Mouse (Mus musculus): ENCODE data around the gene Mapk6. TPM values are rescaled to one million over a fixed set of nuclear protein-coding genes. Genes with fewer than 3 reads are reported as not detected.

Gene Mapk6
- polyA plus RNA-seq, 1 experiment from 2014 or later: 36.5 TPM

DNA sequence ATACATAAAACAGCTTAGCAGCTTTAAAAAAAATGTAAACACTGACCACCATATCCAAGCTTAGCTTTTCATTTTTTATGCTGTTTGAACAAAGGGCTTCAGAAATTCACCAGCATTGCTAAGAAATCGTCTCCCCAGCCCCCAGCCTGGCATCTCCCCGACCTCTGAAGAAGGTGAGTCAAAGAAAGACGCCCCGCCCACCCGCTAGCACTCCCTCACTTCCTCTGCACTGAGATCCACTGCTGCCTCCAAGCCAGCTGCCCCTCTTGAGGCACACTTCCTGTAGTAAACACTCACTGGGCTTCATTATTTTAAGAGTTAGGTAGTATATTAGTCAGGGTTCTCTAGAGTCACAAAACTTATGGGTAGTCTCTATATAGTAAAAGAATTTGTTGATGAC is 4.4 kb upstream of the Mapk6 start:
- Histone ChIP-seq H3K4me1 (peaks cover 27% of the 10 kb centered on the region), H3K27ac (no peak overlapping the region), H3K4me3 (no peak overlapping the region), H3K4me2 (no peak overlapping the region), H3K9me3 (replicated peaks) (no peaks in the 10 kb centered on the region), H3K27me3 (replicated peaks) (0 out of 2 replicates have a peak, but pooled peaks cover 3% of the 10 kb centered on the region), H3K9ac (no peak overlapping the region), H3K36me3 (no peaks in the 10 kb centered on the region)
- WGBS (ENCODE audit: insufficient replicate concordance): 7% methylated on average over 5 of the region's 5 CpGs
- ATAC-seq: no peak

- Histone ChIP-seq H3K27me3 (replicated peaks) (0 out of 2 replicates have a peak, but pooled peaks cover 3% of the 10 kb centered on the region), H3K4me1 (peaks cover 33% of the 10 kb centered on the region), H3K4me2 (no peak overlapping the region), H3K4me3 (no peak overlapping the region), H3K27ac (no peak overlapping the region), H3K9ac (no peak overlapping the region), H3K9me3 (replicated peaks) (no peaks in the 10 kb centered on the region), H3K36me3 (no peaks in the 10 kb centered on the region)
- 49% methylated on average over 5 of the region's 5 CpGs for WGBS (ENCODE audit: insufficient replicate concordance)
- no peak for ATAC-seq
These were observed 3.4 kb upstream of the Mapk6 start for GRCm38 (mm10) chr9:75413206-75413605.

DNA sequence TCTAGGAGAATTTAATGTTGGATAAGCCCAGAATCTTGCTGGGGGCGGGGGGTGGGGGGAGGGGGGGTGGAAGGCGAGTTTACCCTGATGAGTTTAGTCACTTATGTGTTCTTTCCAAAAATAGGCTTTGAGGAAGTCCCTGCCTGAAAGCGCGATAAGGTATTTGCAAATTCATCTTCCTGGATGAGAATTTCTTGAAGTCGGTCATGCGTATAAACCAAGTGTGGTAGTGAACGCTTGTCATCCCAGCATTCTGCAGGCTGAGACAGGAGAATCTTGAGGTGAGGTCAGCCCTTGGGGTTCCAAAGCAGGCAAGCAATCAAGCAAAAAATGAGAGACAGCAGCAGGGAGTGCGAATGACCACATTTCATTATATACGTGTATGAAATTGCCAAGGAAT is 1.8 kb upstream of the Mapk6 start:
- 0 out of 2 replicates have a peak, but pooled peaks cover 3% of the 10 kb centered on the region for H3K27me3 ChIP-seq (replicated peaks)
- no peaks in the 10 kb centered on the region for H3K36me3 ChIP-seq
- no peak for ATAC-seq
- H3K4me3 ChIP-seq: no peak overlapping the region
- 26% methylated on average over 9 of the region's 9 CpGs for WGBS (ENCODE audit: insufficient replicate concordance)
- H3K4me1 ChIP-seq: peaks cover 47% of the 10 kb centered on the region
- H3K9me3 ChIP-seq (replicated peaks): no peaks in the 10 kb centered on the region
- H3K4me2 ChIP-seq: peak overlapping the region; percentile 94; the same call in 1 of the 2 replicates
- H3K9ac ChIP-seq: no peak overlapping the region
- H3K27ac ChIP-seq: no peak overlapping the region

GRCm38 (mm10) chr9:75410868-75411487 is 1.2 kb upstream of the Mapk6 start:
- Histone ChIP-seq H3K4me3 (no peak overlapping the region; the same call in 1 of the 2 replicates), H3K4me1 (peaks cover 53% of the 10 kb centered on the region), H3K9ac (no peak overlapping the region), H3K27ac (peak overlapping the region; percentile 97), H3K27me3 (replicated peaks) (0 out of 2 replicates have a peak, but pooled peaks cover 3% of the 10 kb centered on the region), H3K9me3 (replicated peaks) (no peaks in the 10 kb centered on the region), H3K4me2 (peak overlapping the region; percentile 94), H3K36me3 (no peaks in the 10 kb centered on the region)
- whole genome bisulfite sequencing (ENCODE audit: insufficient replicate concordance): 50% methylated on average over 6 of the region's 6 CpGs
- no peak for ATAC-seq

DNA sequence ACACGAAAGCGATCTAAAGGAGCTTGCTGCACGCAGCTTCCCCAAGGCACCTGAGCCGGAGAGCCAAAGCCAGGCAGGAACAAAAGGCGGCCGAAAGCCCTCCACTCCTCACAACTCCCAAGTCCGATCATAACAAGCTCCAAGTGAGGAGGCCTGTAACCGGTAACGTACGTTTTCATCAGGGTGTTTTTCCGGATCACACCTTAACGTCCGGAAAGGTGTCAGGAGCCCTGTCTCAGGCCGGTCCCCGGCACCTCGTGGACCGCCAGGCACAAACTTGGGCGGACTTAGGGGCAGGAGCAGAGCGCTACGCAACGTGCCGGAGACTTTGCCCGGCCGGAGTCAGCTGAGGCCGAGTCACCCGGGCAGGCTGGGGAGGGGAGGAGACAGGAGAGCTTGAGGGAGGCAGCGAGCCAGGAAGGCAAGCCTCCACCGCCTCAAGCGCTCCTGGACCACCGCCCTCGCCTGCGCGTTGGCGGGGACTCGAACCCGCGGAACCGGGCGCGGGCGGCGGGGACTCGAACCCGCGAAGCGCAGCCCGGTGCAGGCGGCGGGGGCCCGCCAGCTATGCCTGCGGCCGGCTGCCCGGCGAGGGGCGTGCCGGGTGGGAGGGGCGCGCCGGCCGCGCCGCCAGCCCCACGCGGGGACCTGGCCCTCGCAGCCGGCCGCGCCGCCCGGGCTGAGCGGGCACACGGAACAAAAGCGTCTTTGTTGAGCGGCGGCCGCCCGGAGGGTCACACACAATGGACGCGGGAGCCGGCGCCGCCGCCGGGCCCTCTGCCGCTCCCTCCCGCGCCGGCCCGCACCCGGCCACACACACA is 564 bp downstream of the Mapk6 start:
- H3K9me3 ChIP-seq (replicated peaks): no peaks in the 10 kb centered on the region
- H3K4me2 ChIP-seq: peak overlapping the region; percentile 94
- peak overlapping the region; percentile 88 for H3K9ac ChIP-seq
- peak; percentile 72 for ATAC-seq
- under 1% methylated on average over 59 of the region's 90 CpGs for WGBS (ENCODE audit: insufficient replicate concordance)
- peak overlapping the region; percentile 87 for H3K4me3 ChIP-seq
- H3K27me3 ChIP-seq (replicated peaks): 0 out of 2 replicates have a peak, but pooled peaks cover 3% of the 10 kb centered on the region
- H3K4me1 ChIP-seq: peaks cover 66% of the 10 kb centered on the region
- no peaks in the 10 kb centered on the region for H3K36me3 ChIP-seq
- peak overlapping the region; percentile 97 for H3K27ac ChIP-seq

- H3K27ac ChIP-seq: peak overlapping the region; percentile 97
- no peak for ATAC-seq
- peak overlapping the region; percentile 94 for H3K4me2 ChIP-seq
- no peaks in the 10 kb centered on the region for H3K36me3 ChIP-seq
- H3K27me3 ChIP-seq (replicated peaks): 0 out of 2 replicates have a peak, but pooled peaks cover 3% of the 10 kb centered on the region
- H3K9me3 ChIP-seq (replicated peaks): no peaks in the 10 kb centered on the region
- peak overlapping the region; percentile 88 for H3K9ac ChIP-seq
- peaks cover 69% of the 10 kb centered on the region for H3K4me1 ChIP-seq
- peak overlapping the region; percentile 87 for H3K4me3 ChIP-seq
- 3% methylated on average over 11 of the region's 11 CpGs for WGBS (ENCODE audit: insufficient replicate concordance)
These were observed 1.5 kb downstream of the Mapk6 start for GRCm38 (mm10) chr9:75408204-75408826.

GRCm38 (mm10) chr9:75407803-75408202 is 2.0 kb downstream of the Mapk6 start:
- H3K9ac ChIP-seq: peak overlapping the region; percentile 58; the same call in 1 of the 2 replicates
- H3K36me3 ChIP-seq: no peaks in the 10 kb centered on the region
- peak overlapping the region; percentile 41 for H3K4me3 ChIP-seq
- 0 out of 2 replicates have a peak, but pooled peaks cover 3% of the 10 kb centered on the region for H3K27me3 ChIP-seq (replicated peaks)
- no peaks in the 10 kb centered on the region for H3K9me3 ChIP-seq (replicated peaks)
- peak overlapping the region; percentile 60; the same call in 1 of the 2 replicates for H3K27ac ChIP-seq
- ATAC-seq: no peak
- H3K4me2 ChIP-seq: peak overlapping the region; percentile 94
- peaks cover 74% of the 10 kb centered on the region for H3K4me1 ChIP-seq
- 4% methylated on average over 10 of the region's 10 CpGs for WGBS (ENCODE audit: insufficient replicate concordance)

GRCm38 (mm10) chr9:75406121-75406520 is 3.7 kb downstream of the Mapk6 start:
- Histone ChIP-seq H3K4me1 (peaks cover 78% of the 10 kb centered on the region), H3K4me3 (no peak overlapping the region), H3K4me2 (no peak overlapping the region), H3K27ac (no peak overlapping the region), H3K9ac (no peak overlapping the region), H3K9me3 (replicated peaks) (no peaks in the 10 kb centered on the region), H3K27me3 (replicated peaks) (no peaks in the 10 kb centered on the region), H3K36me3 (no peaks in the 10 kb centered on the region)
- 83% methylated on average over 2 of the region's 2 CpGs for WGBS (ENCODE audit: insufficient replicate concordance)
- no peak for ATAC-seq

DNA sequence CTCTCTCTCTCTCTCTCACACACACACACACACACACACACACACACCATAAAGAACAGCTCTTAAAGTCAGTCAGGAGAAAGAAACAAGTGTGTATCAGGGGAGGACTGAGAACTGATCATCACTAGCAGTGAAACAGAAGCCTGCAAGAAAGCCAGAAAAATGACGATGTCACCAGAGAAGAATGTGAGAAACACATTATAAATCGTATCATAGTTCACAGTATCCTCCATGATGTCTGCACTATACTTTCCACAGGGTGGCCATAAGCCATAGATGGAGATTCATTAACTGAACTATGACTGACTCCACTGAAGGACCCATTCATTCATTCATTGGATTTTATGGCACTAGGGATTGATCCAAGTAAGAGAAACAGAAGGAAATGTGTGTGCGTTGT is 6.3 kb downstream of the Mapk6 start:
- Histone ChIP-seq H3K36me3 (peaks cover 4% of the 10 kb centered on the region), H3K4me1 (peaks cover 71% of the 10 kb centered on the region), H3K27ac (no peak overlapping the region), H3K4me2 (no peak overlapping the region), H3K9ac (no peak overlapping the region), H3K27me3 (replicated peaks) (no peaks in the 10 kb centered on the region), H3K4me3 (no peak overlapping the region), H3K9me3 (replicated peaks) (no peaks in the 10 kb centered on the region)
- 75% methylated on average over 3 of the region's 3 CpGs for WGBS (ENCODE audit: insufficient replicate concordance)
- no peak for ATAC-seq

DNA sequence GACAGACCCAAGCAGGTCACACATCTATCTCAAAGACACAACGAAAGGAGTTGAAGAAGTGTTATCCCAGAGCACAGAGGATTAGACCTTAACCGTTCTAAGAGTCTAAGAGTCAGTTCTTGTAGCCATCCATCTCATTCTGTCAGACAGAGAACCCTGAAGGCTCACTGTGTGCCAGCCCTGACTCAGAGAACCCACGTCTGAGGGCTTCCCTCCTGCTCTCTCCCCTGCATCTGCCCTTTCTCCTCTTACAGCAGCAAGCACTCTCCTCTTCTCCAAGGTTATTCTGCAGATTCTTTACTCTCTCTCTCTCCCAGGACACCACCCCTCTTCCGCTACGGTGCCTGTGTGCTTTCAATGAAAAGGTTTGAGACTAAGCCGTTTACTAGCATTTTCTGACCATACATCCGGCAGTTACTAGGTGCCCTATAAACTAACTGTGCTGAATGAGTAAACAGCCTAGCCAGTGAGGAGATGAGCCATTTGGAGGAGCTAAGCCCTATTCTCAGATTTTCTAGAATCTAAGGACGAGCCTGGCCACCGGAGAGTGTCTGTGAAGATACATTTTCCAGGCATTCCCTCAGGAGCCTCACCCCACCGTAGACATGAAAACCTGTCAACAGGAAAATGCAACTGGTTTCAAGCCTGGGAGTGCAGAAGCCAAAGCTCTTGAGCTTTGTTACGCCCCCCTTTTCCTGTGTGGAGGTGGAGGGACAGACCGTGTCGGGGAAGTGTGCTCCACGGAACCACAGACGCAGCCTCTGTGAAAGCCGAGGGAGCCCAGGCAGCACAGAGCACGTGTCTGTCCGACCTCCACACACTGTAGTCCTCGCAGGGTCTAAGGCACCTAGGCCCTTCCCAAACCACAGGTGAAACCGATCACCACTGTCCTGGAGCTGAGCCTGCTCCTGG is 8.0 kb downstream of the Mapk6 start:
- Histone ChIP-seq H3K4me2 (no peak overlapping the region; the same call in 1 of the 2 replicates), H3K4me1 (peaks cover 58% of the 10 kb centered on the region), H3K9me3 (replicated peaks) (no peaks in the 10 kb centered on the region), H3K9ac (no peak overlapping the region), H3K27me3 (replicated peaks) (no peaks in the 10 kb centered on the region), H3K27ac (no peak overlapping the region), H3K4me3 (no peak overlapping the region), H3K36me3 (peaks cover 21% of the 10 kb centered on the region)
- 51% methylated on average over 20 of the region's 20 CpGs for WGBS (ENCODE audit: insufficient replicate concordance)
- peak; percentile 50; the same call in 1 of the 2 replicates for ATAC-seq

- no peak for ATAC-seq
- H3K4me1 ChIP-seq: peaks cover 58% of the 10 kb centered on the region
These were observed 9.2 kb downstream of the Mapk6 start for GRCm38 (mm10) chr9:75400639-75401038.

More at GRCm38 (mm10) chr9:75400639-75401038, 9.2 kb downstream of the Mapk6 start:
- H3K4me2 ChIP-seq: no peak overlapping the region
- H3K36me3 ChIP-seq: peaks cover 33% of the 10 kb centered on the region
- H3K27ac ChIP-seq: no peak overlapping the region
- WGBS (ENCODE audit: insufficient replicate concordance): 51% methylated on average over 5 of the region's 5 CpGs
- H3K9ac ChIP-seq: no peak overlapping the region
- no peaks in the 10 kb centered on the region for H3K27me3 ChIP-seq (replicated peaks)
- no peaks in the 10 kb centered on the region for H3K9me3 ChIP-seq (replicated peaks)
- no peak overlapping the region for H3K4me3 ChIP-seq

All from liver, embryonic 12.5 days (tissue).